Mouse (Mus musculus) kidney, adult 9 months (tissue): Measurements from ENCODE around the gene Rpa2.
"Not testable (repeated sequence)": the region's sequence is repeated elsewhere in the genome, so short reads cannot be mapped to it uniquely, and the experiment has no call there.

Source experiments
- DNase-seq: peaks from one replicate; pipeline ENCODE4 v3.0.0; 2022

The Rpa2 gene

GRCm38 (mm10) chr4:132763125-132763524 lies 5.0 kb upstream of the Rpa2 start:
- DNase-seq, result not testable (repeated sequence)

GRCm38 (mm10) chr4:132771776-132772175 lies 3.6 kb downstream of the Rpa2 start:
- no peak for DNase-seq

- no peak for DNase-seq
Measured at GRCm38 (mm10) chr4:132774905-132775304, 6.8 kb downstream of the Rpa2 start.

- DNase-seq, result peak; percentile 77
Measured at GRCm38 (mm10) chr4:132776764-132777163, 8.6 kb downstream of the Rpa2 start.

GRCm38 (mm10) chr4:132778562-132779201 lies 10.6 kb downstream of the Rpa2 start:
- no peak for DNase-seq

DNA sequence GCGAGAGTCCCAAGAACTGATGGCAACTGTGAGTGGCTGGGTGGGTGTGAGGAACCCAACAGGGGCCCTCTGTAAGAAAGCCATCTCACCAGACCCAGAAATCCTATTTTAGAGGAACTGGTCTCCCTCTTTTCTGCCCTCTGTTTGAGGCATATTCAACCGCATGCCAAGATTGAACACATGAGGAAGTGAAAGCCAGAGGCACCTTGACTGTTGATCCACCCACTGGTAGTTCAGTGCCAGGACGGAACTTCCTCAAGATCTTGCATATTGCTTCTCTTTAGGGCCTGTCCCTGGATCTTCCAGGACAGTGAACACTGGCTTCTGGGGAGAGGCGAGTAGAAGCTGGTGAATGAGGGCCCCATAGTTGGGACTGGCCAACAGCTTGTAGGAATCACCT lies 12.2 kb downstream of the Rpa2 start:
- DNase-seq, result no peak

DNA sequence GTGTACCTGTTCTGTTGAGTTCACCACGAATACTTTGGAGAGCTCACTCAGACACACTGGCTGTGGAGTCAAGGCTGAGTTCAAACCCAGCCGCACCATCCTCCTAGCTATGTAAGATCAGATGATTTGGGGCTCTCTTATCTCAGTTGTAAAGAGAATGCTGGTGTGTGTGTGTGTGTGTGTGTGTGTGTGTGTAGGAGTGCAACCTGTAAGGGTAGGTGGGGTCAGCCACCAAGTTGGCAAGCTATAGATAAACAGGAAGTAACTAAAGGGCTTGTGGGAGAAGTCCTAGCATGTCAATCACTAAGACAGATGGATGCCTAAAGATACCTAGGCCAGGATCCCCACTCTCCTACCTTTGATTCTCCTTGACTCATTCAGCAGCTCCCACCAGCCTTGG lies 15.6 kb downstream of the Rpa2 start:
- DNase-seq, result no peak

- DNase-seq, result no peak
Measured at GRCm38 (mm10) chr4:132785228-132785627, 17.1 kb downstream of the Rpa2 start.

DNA sequence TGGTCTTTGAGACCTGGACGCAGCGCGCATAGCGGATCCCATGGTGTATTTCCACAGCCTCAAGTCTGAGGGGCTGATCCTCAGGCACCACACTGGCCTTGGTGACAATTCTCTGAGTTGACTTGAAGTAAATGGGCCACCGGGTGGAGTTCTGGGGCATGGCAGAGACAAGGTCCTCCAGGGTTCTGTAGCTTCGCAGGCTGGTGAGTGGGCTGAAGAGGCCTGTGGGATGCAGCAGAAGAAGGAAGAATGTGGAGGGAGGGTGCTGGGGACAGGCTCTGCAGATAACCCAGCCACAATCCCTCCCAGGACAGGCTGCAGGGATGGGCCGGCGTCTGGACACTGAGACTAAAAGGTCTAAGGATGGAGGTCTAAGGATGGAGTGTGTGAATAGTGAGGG lies 21.6 kb downstream of the Rpa2 start:
- no peak for DNase-seq

- DNase-seq, result not testable (repeated sequence)
Measured at GRCm38 (mm10) chr4:132793322-132794004, 25.3 kb downstream of the Rpa2 start.

DNA sequence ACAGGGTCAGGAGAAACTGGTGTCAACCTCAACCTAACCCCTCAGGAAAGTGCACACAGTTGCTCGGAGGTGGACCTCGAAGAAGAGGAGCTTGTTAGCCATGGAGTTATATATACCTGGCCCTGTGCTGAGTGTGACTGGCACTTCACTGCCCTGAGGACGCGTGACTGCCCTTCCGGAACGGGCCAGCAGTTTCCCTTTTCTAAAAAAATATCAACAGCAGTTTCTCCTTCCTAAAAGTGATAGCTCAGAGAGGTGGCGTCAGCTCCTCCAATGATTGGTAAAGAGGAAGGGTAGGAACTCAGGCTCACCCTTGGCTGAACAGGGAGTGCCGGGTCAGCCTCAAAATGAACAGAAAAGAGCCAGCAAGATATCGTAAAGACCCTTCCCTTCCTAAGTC lies 25.9 kb downstream of the Rpa2 start:
- DNase-seq, result peak; percentile 11

DNA sequence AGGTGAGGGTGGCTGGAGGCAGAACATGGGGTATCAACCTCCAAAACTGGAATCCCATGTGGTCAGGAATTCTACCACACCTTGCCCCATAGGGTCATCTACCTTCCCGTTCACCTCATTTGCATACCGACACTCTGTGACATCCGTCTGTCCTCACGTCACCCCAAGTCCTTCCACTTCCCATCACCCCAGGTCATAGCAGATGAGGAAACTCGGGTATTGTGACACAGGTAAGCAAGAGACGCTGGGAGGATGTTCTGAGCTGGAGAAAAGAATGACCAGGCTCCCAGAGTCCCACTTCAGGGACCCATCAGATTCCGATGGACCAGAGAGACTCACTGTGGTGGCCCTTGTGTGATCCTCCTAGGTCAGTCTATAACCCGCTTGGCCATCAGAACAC lies 26.6 kb downstream of the Rpa2 start:
- DNase-seq, result no peak

DNA sequence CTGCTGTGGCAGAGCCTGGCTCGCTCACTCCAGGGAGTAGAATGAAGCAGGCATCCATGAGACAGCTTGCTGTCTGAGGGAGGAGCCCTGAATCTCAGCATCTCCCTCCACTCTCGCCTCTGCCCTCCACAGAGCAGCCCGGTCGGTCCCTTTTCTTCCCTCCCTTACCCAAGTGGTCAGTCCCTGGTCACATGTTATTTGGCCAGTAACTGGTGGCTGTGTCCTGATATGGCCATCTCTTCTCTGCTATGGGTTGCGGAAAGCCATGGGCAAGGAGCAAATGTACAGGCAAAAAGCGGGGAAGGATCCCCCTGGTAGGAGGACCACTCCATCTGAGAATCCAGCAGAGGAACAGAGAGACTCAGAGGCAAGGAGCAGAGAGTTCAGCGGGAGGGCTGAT lies 27.0 kb downstream of the Rpa2 start:
- DNase-seq, result no peak

GRCm38 (mm10) chr4:132796196-132796886 lies 28.2 kb downstream of the Rpa2 start, which contains the start of gene Themis2:
Gene Themis2 (minus strand): TSS chr4:132796387.
- peak; percentile 67 for DNase-seq

- no peak for DNase-seq
Measured at GRCm38 (mm10) chr4:132797461-132797860, 29.3 kb downstream of the Rpa2 start.

DNA sequence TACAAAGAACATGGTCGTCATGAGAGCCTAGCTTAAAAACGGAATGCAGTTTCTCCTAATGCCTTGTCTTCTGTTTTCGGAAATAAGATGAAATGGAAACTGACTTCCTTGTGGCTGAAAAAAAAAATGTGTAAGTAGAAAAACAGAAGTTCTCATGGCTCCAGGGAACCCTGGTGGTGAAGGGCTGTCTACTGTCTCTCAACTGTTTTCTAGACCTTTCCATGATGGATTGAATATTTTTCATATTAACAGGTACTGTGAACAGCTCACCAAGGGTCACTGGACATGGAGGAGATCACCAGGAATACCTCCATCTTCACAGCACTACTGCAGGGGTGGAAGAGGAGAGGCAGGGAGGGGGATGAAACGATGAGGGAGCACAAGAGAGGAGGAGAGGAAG lies 29.9 kb downstream of the Rpa2 start:
- DNase-seq, result no peak

GRCm38 (mm10) chr4:132798666-132799065 lies 30.5 kb downstream of the Rpa2 start:
- not testable (repeated sequence) for DNase-seq

DNA sequence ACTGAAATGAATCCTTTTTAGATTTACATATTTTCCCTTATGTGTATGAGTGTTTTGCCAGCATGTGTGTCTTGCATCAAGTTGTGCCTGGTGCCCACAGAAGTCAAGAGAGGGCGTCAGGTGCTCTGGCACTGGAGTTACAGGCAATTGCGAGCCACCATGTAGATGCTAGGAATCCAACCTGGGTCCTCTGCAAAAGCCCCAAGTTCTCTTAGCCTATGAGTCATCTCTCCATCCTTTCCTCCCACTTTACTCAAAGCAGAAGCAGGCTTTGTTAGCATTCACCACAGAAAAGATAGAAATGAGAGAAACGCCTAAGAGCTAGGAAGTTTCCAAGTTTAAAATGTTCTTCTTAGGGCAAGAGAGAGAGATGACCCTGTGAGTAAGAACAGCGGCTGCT lies 31.7 kb downstream of the Rpa2 start:
- no peak for DNase-seq

GRCm38 (mm10) chr4:132801176-132802077 lies 33.3 kb downstream of the Rpa2 start:
- DNase-seq, result no peak

DNA sequence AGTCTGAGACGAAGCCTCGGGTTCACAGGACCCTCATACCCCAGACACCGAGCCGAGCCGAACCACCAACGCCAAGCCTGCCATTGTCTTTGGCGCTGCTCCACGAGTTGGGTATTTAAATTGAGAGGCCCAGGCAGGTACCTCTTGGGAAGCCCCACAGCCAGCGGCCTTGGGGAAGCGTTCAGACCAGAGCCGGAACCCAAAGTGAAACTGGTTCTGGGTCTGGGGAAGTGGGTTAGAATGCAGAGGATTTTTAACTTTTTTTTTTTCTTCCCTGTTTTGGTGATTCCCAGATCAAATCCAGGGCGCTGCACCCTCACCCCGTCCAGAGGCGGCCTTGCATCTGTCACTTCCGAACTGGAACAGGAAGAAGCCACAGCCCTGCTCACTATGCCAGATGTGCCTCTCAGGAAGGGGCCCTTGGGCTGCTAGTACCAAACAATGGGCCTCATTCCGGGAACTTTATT lies 34.1 kb downstream of the Rpa2 start:
- no peak for DNase-seq

DNA sequence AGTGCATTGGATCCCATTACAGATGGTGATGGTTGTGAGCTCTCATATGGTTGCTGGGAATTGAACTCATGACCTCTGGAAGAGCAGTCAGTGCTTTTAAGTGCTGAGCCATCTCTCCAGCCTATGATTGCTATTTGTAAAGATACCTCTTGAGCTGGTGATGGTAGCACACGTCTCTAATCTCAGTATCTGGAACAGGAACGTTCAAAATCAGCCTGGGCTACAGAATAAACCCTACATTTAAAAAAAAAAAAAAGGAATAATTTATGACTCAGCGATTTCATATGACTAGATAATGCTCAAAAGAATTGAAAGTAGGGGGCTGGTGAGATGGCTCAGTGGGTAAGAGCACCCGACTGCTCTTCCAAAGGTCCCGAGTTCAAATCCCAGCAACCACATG lies 35.1 kb downstream of the Rpa2 start:
- DNase-seq, result no peak

GRCm38 (mm10) chr4:132803876-132804275 lies 35.7 kb downstream of the Rpa2 start:
- DNase-seq, result no peak

DNA sequence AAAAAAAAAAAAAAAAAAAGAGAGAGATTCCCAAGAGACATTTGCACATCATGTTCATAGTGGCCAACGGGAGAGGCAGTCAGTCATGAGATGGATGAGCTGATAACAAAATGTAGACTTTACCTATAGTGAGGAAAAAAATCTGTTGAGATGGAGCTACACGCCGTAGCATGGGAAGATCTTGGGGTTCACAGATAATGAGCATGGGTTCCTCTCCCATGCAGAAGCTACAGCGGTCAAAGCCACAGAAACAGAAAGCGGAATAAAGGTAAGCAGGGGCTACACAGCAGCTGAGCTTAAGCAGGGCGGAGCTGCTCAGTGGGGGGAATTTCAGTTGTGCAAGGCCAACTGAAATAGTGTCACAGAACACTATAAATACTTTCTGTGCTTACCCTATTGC lies 36.2 kb downstream of the Rpa2 start:
- no peak for DNase-seq
